Mouse (Mus musculus): Measurements from ENCODE around the gene Prune2.
"Not testable (repeated sequence)": the region's sequence is repeated elsewhere in the genome, so short reads cannot be mapped to it uniquely, and the experiment has no call there.

The Prune2 gene

GRCm38 (mm10) chr19:17136677-17137460, 181.0 kb downstream of the Prune2 start:
- peak; percentile 49 for DNase-seq

- DNase-seq = no peak
Measured at GRCm38 (mm10) chr19:17137656-17138055, 181.7 kb downstream of the Prune2 start.

- no peak for DNase-seq
Measured at GRCm38 (mm10) chr19:17138144-17138915, 182.4 kb downstream of the Prune2 start.

- DNase-seq = no peak
Measured at GRCm38 (mm10) chr19:17140016-17140914, 184.3 kb downstream of the Prune2 start.

- no peak for DNase-seq
Measured at GRCm38 (mm10) chr19:17143245-17143644, 187.3 kb downstream of the Prune2 start.

- DNase-seq = no peak
Measured at GRCm38 (mm10) chr19:17144205-17144604, 188.3 kb downstream of the Prune2 start.

- no peak for DNase-seq
Measured at GRCm38 (mm10) chr19:17150064-17150463, 194.1 kb downstream of the Prune2 start.

- no peak for DNase-seq
Measured at GRCm38 (mm10) chr19:17151781-17152180, 195.9 kb downstream of the Prune2 start.

GRCm38 (mm10) chr19:17152461-17152860, 196.5 kb downstream of the Prune2 start:
- DNase-seq = no peak

- no peak for DNase-seq
Measured at GRCm38 (mm10) chr19:17153911-17154639, 198.2 kb downstream of the Prune2 start.

- no peak for DNase-seq
Measured at GRCm38 (mm10) chr19:17155216-17155615, 199.3 kb downstream of the Prune2 start.

GRCm38 (mm10) chr19:17159676-17160075, 203.8 kb downstream of the Prune2 start:
- DNase-seq = no peak

GRCm38 (mm10) chr19:17160231-17160630, 204.3 kb downstream of the Prune2 start:
- no peak for DNase-seq

- peak; percentile 4 for DNase-seq
Measured at GRCm38 (mm10) chr19:17163511-17163953, 207.6 kb downstream of the Prune2 start.

GRCm38 (mm10) chr19:17166288-17166687, 210.4 kb downstream of the Prune2 start:
- DNase-seq = no peak

- no peak for DNase-seq
Measured at GRCm38 (mm10) chr19:17168186-17168585, 212.3 kb downstream of the Prune2 start.

- DNase-seq = no peak
Measured at GRCm38 (mm10) chr19:17169746-17170145, 213.8 kb downstream of the Prune2 start.

- DNase-seq = not testable (repeated sequence)
Measured at GRCm38 (mm10) chr19:17174501-17174900, 218.6 kb downstream of the Prune2 start.

- no peak for DNase-seq
Measured at GRCm38 (mm10) chr19:17180506-17180905, 224.6 kb downstream of the Prune2 start.

- DNase-seq = no peak
Measured at GRCm38 (mm10) chr19:17194730-17195129, 238.8 kb downstream of the Prune2 start.

- no peak for DNase-seq
Measured at GRCm38 (mm10) chr19:17199059-17199458, 243.1 kb downstream of the Prune2 start.

GRCm38 (mm10) chr19:17207141-17207540, 251.2 kb downstream of the Prune2 start:
- no peak for DNase-seq
